Mouse (Mus musculus): ENCODE data around the gene Gm49380.
A peak's percentile ranks its signal among the peaks of the same experiment; 100 is the strongest.

- TF ChIP-seq CTCF (IDR thresholded peaks at IDR 0.05; ENCODE audit: control insufficient read depth, insufficient read depth, insufficient replicate concordance, low read depth, low read length) (peak; percentile 58; the same call in 1 of the 2 replicates), POLR2A (IDR thresholded peaks at IDR 0.05; ENCODE audit: control insufficient read depth, low read depth, low read length) (no peak)
Observed at GRCm38 (mm10) chr9:44109360-44110095, 3.8 kb downstream of the Gm49380 start.

Data from testis, adult 2 months (tissue).